Mouse (Mus musculus) cortical plate, adult 2 months (tissue): ENCODE data around the gene Zfp709. TPM values are rescaled to one million over a fixed set of nuclear protein-coding genes. Genes with fewer than 3 reads are reported as not detected.
A peak's percentile ranks its signal among the peaks of the same experiment; 100 is the strongest.
"Not testable (repeated sequence)": the region's sequence is repeated elsewhere in the genome, so short reads cannot be mapped to it uniquely, and the experiment has no call there.

Source experiments
- H3K27ac ChIP-seq: fragments of 200-500 bp; 2 replicates; pipeline ENCODE4 v1.5.1; 2012; ENCODE audit warnings: low read length, control low read depth, inconsistent platforms; ENCODE audit not compliant: insufficient read depth
- H3K4me1 ChIP-seq: fragments of 200-500 bp; 2 replicates; pipeline ENCODE4 v1.6.1; 2011; ENCODE audit warnings: low read length; ENCODE audit not compliant: control insufficient read depth, insufficient read depth
- H3K4me3 ChIP-seq: fragments of 200-500 bp; 2 replicates; pipeline ENCODE4 v1.5.1; 2011; ENCODE audit warnings: mild to moderate bottlenecking, low read length, control low read depth; ENCODE audit not compliant: insufficient read depth
- CTCF ChIP-seq: fragments of 200-500 bp; IDR thresholded peaks from 2 replicates; pipeline ENCODE4 v1.5.1; 2011; ENCODE audit warnings: mild to moderate bottlenecking, control low read depth, low read length; ENCODE audit not compliant: insufficient read depth; ENCODE audit errors: extremely low read depth
- POLR2A ChIP-seq: fragments of 200-500 bp; IDR thresholded peaks from 2 replicates; pipeline ENCODE4 v1.6.1; 2011; ENCODE audit warnings: mild to moderate bottlenecking, low read length, control low read depth; ENCODE audit not compliant: insufficient read depth; ENCODE audit errors: extremely low read depth
- polyA plus RNA-seq: library from polyadenylated mRNA; depleted of rRNA; stranded (reverse); fragments of >200 nt; gene quantifications from 2 replicates; pipeline ENCODE4 v1.2.3, GENCODE M21; 2012

Gene Zfp709
- polyA plus RNA-seq, 1 experiment = 2.9 TPM

- H3K27ac ChIP-seq = no peak overlapping the region
- no peak for TF ChIP-seq POLR2A
- no peak for TF ChIP-seq CTCF
- no peak overlapping the region for H3K4me3 ChIP-seq
- no peaks in the 10 kb centered on the region for H3K4me1 ChIP-seq
Measured at GRCm38 (mm10) chr8:71906809-71907208, 25.0 kb downstream of the Zfp709 start.

GRCm38 (mm10) chr8:71907798-71908257, 26.0 kb downstream of the Zfp709 start:
- TF ChIP-seq CTCF = no peak
- TF ChIP-seq POLR2A = no peak
- no peaks in the 10 kb centered on the region for H3K4me1 ChIP-seq
- H3K27ac ChIP-seq = no peak overlapping the region
- H3K4me3 ChIP-seq = peak overlapping the region; percentile 70

- TF ChIP-seq CTCF (no peak), POLR2A (peak; percentile 15; the same call in 1 of the 2 replicates)
- H3K27ac ChIP-seq = peak within 1 kb of the TSS; percentile 97
- no peaks in the 10 kb centered on the region for H3K4me1 ChIP-seq
- peak within 1 kb of the TSS; percentile 70 for H3K4me3 ChIP-seq
Measured at GRCm38 (mm10) chr8:71908309-71909261, 26.8 kb downstream of the Zfp709 start, which contains the start of the genes Zfp882 and Zfp617. Gene Zfp882 (plus strand): TSS chr8:71908608. Gene Zfp617 (plus strand): TSS chr8:71908635.

DNA sequence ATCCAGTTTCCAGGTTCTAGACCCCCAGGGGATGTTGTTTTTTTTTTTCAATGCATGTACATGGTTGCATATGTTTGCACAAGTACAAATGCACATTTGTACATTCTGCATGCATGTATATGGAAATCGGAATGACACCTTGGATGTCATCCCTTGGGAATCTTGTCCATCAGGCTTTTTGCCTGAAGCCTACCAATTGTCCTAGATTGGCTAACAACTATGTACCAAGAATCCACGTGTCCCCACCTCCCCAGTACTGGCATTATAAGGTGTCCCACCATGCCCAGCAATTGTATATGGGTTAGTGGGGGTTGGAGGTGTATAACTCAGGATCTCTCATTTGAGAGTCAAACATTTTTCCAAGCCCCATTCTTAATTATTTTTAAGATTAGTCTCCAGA, 30.5 kb downstream of the Zfp709 start:
- Histone ChIP-seq H3K4me3 (no peak overlapping the region), H3K27ac (no peak overlapping the region), H3K4me1 (no peaks in the 10 kb centered on the region)
- TF ChIP-seq CTCF (no peak), POLR2A (no peak)

DNA sequence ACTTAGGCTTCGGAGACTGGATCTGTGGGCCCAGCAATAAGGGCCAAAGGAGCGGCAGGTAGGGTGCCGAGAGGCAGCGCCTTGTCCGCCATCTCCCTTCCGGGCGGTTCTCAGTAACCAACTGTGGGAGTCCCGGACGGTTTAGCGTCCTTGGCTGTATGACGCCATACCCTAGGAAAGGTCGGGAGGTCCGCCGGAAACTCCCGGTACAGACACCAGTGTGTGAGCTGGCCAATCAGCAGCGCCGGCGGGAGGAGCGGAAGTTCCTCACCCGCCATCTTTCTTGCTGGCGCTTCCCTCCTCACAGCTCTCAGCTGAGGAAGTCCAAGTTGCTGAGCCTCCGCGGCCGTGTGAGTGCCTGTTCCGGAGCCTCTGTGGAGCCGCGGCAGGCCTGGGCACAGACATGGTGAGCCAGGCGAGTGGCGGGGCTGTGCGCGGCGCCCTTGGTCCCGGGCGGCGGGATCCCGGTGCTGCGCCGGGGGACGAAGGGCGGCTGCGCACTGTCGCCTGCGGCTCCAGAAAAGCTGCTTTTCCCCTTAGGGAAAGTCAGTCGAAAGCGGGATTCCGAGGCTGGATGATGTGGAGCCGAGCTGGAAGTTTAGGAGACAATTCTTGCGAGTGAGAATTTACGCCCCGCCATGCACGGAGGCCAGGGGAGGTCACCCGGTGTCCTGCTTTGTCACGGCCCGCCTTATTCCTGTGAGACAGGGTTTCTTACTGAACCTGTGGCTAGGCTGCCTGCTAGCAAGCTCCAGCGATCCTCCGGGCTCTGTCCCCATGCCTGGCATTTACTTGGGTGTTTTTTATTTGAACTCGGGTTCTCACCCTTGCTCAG, 41.0 kb downstream of the Zfp709 start:
- Histone ChIP-seq H3K4me1 (no peaks in the 10 kb centered on the region), H3K27ac (peak overlapping the region; percentile 96), H3K4me3 (peak overlapping the region; percentile 94)
- TF ChIP-seq POLR2A = peak; percentile 69
- no peak for TF ChIP-seq CTCF

GRCm38 (mm10) chr8:71925791-71926190, 44.0 kb downstream of the Zfp709 start:
- Histone ChIP-seq H3K27ac (no peak overlapping the region), H3K4me3 (no peak overlapping the region), H3K4me1 (no peaks in the 10 kb centered on the region)
- TF ChIP-seq CTCF = no peak
- TF ChIP-seq POLR2A = no peak

- Histone ChIP-seq H3K4me3 (no peak overlapping the region), H3K4me1 (no peaks in the 10 kb centered on the region), H3K27ac (no peak overlapping the region)
- TF ChIP-seq CTCF (no peak), POLR2A (no peak)
Measured at GRCm38 (mm10) chr8:71926551-71926950, 44.7 kb downstream of the Zfp709 start.

DNA sequence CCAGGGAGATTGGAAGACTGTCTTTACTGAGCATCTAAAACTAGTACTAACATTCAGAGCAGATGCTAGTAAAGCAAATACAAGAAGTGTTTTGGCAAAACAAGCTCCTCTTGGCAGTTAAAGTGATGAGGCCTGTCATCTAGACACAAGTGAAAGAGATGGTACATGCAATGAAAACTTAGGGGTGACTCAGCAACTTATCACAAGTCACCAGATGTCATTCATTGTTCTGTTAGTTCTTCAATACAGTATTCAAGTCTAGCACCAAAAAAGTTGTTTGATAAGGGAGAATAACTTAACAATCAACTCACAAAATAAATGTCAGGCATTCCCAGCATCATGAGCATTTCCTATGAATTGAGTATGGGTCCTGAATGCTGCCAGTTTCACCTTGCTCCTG, 46.0 kb downstream of the Zfp709 start:
- no peak overlapping the region for H3K27ac ChIP-seq
- H3K4me3 ChIP-seq = no peak overlapping the region
- H3K4me1 ChIP-seq = no peaks in the 10 kb centered on the region
- TF ChIP-seq CTCF (no peak), POLR2A (no peak)

- not testable (repeated sequence) for H3K4me3 ChIP-seq, H3K27ac ChIP-seq, H3K4me1 ChIP-seq
Measured at GRCm38 (mm10) chr8:71938037-71938436, 56.2 kb downstream of the Zfp709 start.
